Mouse (Mus musculus) forebrain, embryonic 12.5 days (tissue): Measurements from ENCODE around the gene Gstm2. TPM values are rescaled to one million over a fixed set of nuclear protein-coding genes. Genes with fewer than 3 reads are reported as not detected.
"Not testable (repeated sequence)": the region's sequence is repeated elsewhere in the genome, so short reads cannot be mapped to it uniquely, and the experiment has no call there.

Experiments
- ATAC-seq: fragments of 200-750 bp; cut with Nextera tagmentation; 2 replicates; pipeline ENCODE4 v1.8.0; 2017; ENCODE audit warnings: moderate TSS enrichment; ENCODE audit not compliant: low FRiP score
- H3K27ac ChIP-seq: fragments of 300-500 bp; sonication (generic); 2 replicates; pipeline ENCODE4 v1.5.1; 2016; ENCODE audit warnings: mild to moderate bottlenecking
- H3K27me3 ChIP-seq: fragments of 300-500 bp; sonication (generic); 2 replicates; pipeline ENCODE4 v1.6.1; 2016; ENCODE audit warnings: mild to moderate bottlenecking
- H3K36me3 ChIP-seq: fragments of 300-500 bp; sonication (generic); replicated peaks from 2 replicates; pipeline ENCODE4 v1.6.1; 2016; ENCODE audit warnings: mild to moderate bottlenecking
- H3K4me1 ChIP-seq: fragments of 300-500 bp; sonication (generic); 2 replicates; pipeline ENCODE4 v1.6.1; 2016
- H3K4me2 ChIP-seq: fragments of 300-500 bp; sonication (generic); 2 replicates; pipeline ENCODE4 v1.6.1; 2016; ENCODE audit warnings: mild to moderate bottlenecking, moderate library complexity
- H3K4me3 ChIP-seq: fragments of 300-500 bp; sonication (generic); replicated peaks from 2 replicates; pipeline ENCODE4 v1.5.1; 2016; ENCODE audit warnings: mild to moderate bottlenecking
- H3K9ac ChIP-seq: fragments of 300-500 bp; sonication (generic); 2 replicates; pipeline ENCODE4 v1.6.1; 2016; ENCODE audit warnings: mild to moderate bottlenecking
- H3K9me3 ChIP-seq: fragments of 300-500 bp; sonication (generic); 2 replicates; pipeline ENCODE4 v1.6.1; 2016
- WGBS: fragments of 180-500 bp; shearing (Covaris S2); methylation state at CpG from one replicate; pipeline ENCODE4 v1.1.7; 2016; 5-methylcytosine and 5-hydroxymethylcytosine counted together
- polyA plus RNA-seq: library from polyadenylated mRNA; unstranded; fragments of >200 nt; fragmentation: Nextera tagmentation; extraction: Ambion mirVana; gene quantifications from 2 replicates; pipeline ENCODE4 v1.2.1, GENCODE M21; 2016

The Gstm2 gene
- polyA plus RNA-seq, result 7.2 and 9.3 TPM in 2 replicates

- H3K4me2 ChIP-seq, result no peak within 1 kb of the TSS
- no peak within 1 kb of the TSS for H3K9ac ChIP-seq
- no peak within 1 kb of the TSS for H3K27ac ChIP-seq
- H3K36me3 ChIP-seq, result no peaks in the 10 kb centered on the region
- WGBS, result 69% methylated on average over 8 of the region's 8 CpGs
- no peaks in the 10 kb centered on the region for H3K4me1 ChIP-seq
- no peak within 1 kb of the TSS for H3K4me3 ChIP-seq
- H3K9me3 ChIP-seq, result no peaks in the 10 kb centered on the region
- ATAC-seq, result no peak
- H3K27me3 ChIP-seq, result no peaks in the 10 kb centered on the region
Measured at GRCm38 (mm10) chr3:107986041-107986562, at the start of gene Gstm2. Gstm2 (minus strand) TSS chr3:107986453.

GRCm38 (mm10) chr3:108033156-108033555 is 46.9 kb upstream of the Gstm2 start:
- Histone ChIP-seq H3K9ac (no peak overlapping the region), H3K27ac (no peak overlapping the region), H3K27me3 (no peaks in the 10 kb centered on the region), H3K9me3 (no peaks in the 10 kb centered on the region), H3K36me3 (no peaks in the 10 kb centered on the region), H3K4me3 (no peak overlapping the region), H3K4me1 (no peaks in the 10 kb centered on the region), H3K4me2 (no peak overlapping the region)
- no peak for ATAC-seq
- 72% methylated on average over 5 of the region's 5 CpGs for WGBS

GRCm38 (mm10) chr3:108032113-108032512 is 45.9 kb upstream of the Gstm2 start:
- no peaks in the 10 kb centered on the region for H3K9me3 ChIP-seq
- no peaks in the 10 kb centered on the region for H3K36me3 ChIP-seq
- no peak overlapping the region for H3K9ac ChIP-seq
- H3K27me3 ChIP-seq, result no peaks in the 10 kb centered on the region
- H3K4me2 ChIP-seq, result no peak overlapping the region
- no peak overlapping the region for H3K4me3 ChIP-seq
- no peaks in the 10 kb centered on the region for H3K4me1 ChIP-seq
- no peak for ATAC-seq
- H3K27ac ChIP-seq, result no peak overlapping the region

GRCm38 (mm10) chr3:108028641-108029365 is 42.5 kb upstream of the Gstm2 start:
- no peaks in the 10 kb centered on the region for H3K9me3 ChIP-seq
- no peak for ATAC-seq
- WGBS, result 58% methylated on average over 4 of the region's 4 CpGs
- H3K36me3 ChIP-seq, result no peaks in the 10 kb centered on the region
- H3K4me3 ChIP-seq, result no peak overlapping the region
- no peak overlapping the region for H3K9ac ChIP-seq
- H3K27ac ChIP-seq, result no peak overlapping the region
- no peak overlapping the region for H3K4me2 ChIP-seq
- H3K4me1 ChIP-seq, result no peaks in the 10 kb centered on the region
- no peaks in the 10 kb centered on the region for H3K27me3 ChIP-seq

GRCm38 (mm10) chr3:108026597-108026996 is 40.3 kb upstream of the Gstm2 start:
- Histone ChIP-seq H3K9me3 (no peaks in the 10 kb centered on the region), H3K4me3 (no peak overlapping the region), H3K36me3 (no peaks in the 10 kb centered on the region), H3K27me3 (no peaks in the 10 kb centered on the region), H3K27ac (no peak overlapping the region), H3K9ac (no peak overlapping the region), H3K4me2 (no peak overlapping the region), H3K4me1 (no peaks in the 10 kb centered on the region)
- ATAC-seq, result no peak
- 73% methylated on average over 1 of the region's 1 CpGs for WGBS

GRCm38 (mm10) chr3:108026049-108026448 is 39.8 kb upstream of the Gstm2 start:
- no peak for ATAC-seq
- Histone ChIP-seq H3K9ac (no peak overlapping the region), H3K36me3 (no peaks in the 10 kb centered on the region), H3K27ac (no peak overlapping the region), H3K4me1 (no peaks in the 10 kb centered on the region), H3K4me2 (no peak overlapping the region), H3K4me3 (no peak overlapping the region), H3K9me3 (no peaks in the 10 kb centered on the region), H3K27me3 (no peaks in the 10 kb centered on the region)
- 83% methylated on average over 5 of the region's 5 CpGs for WGBS

GRCm38 (mm10) chr3:108025318-108025717 is 39.1 kb upstream of the Gstm2 start:
- ATAC-seq, result no peak
- Histone ChIP-seq H3K4me1 (no peaks in the 10 kb centered on the region), H3K4me3 (no peak overlapping the region), H3K4me2 (no peak overlapping the region), H3K9me3 (no peaks in the 10 kb centered on the region), H3K27ac (no peak overlapping the region), H3K9ac (no peak overlapping the region), H3K27me3 (no peaks in the 10 kb centered on the region), H3K36me3 (no peaks in the 10 kb centered on the region)
- WGBS, result 84% methylated on average over 4 of the region's 4 CpGs

- Histone ChIP-seq H3K4me2 (no peak overlapping the region), H3K4me3 (no peak overlapping the region), H3K4me1 (peaks cover 5% of the 10 kb centered on the region; the same call in 1 of the 2 replicates), H3K27me3 (no peaks in the 10 kb centered on the region), H3K9ac (no peak overlapping the region), H3K27ac (no peak overlapping the region), H3K9me3 (no peaks in the 10 kb centered on the region), H3K36me3 (no peaks in the 10 kb centered on the region)
- WGBS, result 82% methylated on average over 6 of the region's 6 CpGs
- ATAC-seq, result no peak
Measured at GRCm38 (mm10) chr3:108022650-108023049, 36.4 kb upstream of the Gstm2 start.

- H3K9ac ChIP-seq, H3K36me3 ChIP-seq, H3K4me3 ChIP-seq, H3K4me2 ChIP-seq, H3K27me3 ChIP-seq, H3K27ac ChIP-seq, ATAC-seq, H3K9me3 ChIP-seq: not testable (repeated sequence)
- H3K4me1 ChIP-seq, result peaks cover 14% of the 10 kb centered on the region
- WGBS, result 86% methylated on average over 11 of the region's 11 CpGs
Measured at GRCm38 (mm10) chr3:108020351-108021022, 34.2 kb upstream of the Gstm2 start.

GRCm38 (mm10) chr3:108019226-108019625 is 33.0 kb upstream of the Gstm2 start:
- not testable (repeated sequence) for H3K27ac ChIP-seq, H3K4me2 ChIP-seq, H3K9me3 ChIP-seq, ATAC-seq, H3K4me3 ChIP-seq, H3K27me3 ChIP-seq, H3K9ac ChIP-seq, H3K36me3 ChIP-seq
- peaks cover 14% of the 10 kb centered on the region for H3K4me1 ChIP-seq
- WGBS, result 52% methylated on average over 3 of the region's 3 CpGs

GRCm38 (mm10) chr3:108018190-108018820 is 32.1 kb upstream of the Gstm2 start:
- H3K27me3 ChIP-seq, result no peaks in the 10 kb centered on the region; the same call in 1 of the 2 replicates
- no peaks in the 10 kb centered on the region for H3K9me3 ChIP-seq
- peak; percentile 17 for ATAC-seq
- no peak overlapping the region; the same call in 1 of the 2 replicates for H3K27ac ChIP-seq
- peaks cover 14% of the 10 kb centered on the region for H3K4me1 ChIP-seq
- peak overlapping the region; percentile 58 for H3K9ac ChIP-seq
- peak overlapping the region; percentile 45 for H3K4me3 ChIP-seq
- H3K4me2 ChIP-seq, result peak overlapping the region; percentile 77
- no peaks in the 10 kb centered on the region for H3K36me3 ChIP-seq
- 36% methylated on average over 14 of the region's 14 CpGs for WGBS

GRCm38 (mm10) chr3:108017473-108018189 is 31.4 kb upstream of the Gstm2 start, which contains the start of gene Gstm1:
Gstm1 (minus strand) TSS chr3:108017973.
- peak; percentile 97 for ATAC-seq
- Histone ChIP-seq H3K4me1 (peaks cover 14% of the 10 kb centered on the region), H3K27me3 (no peaks in the 10 kb centered on the region; the same call in 1 of the 2 replicates), H3K9me3 (no peaks in the 10 kb centered on the region), H3K4me3 (peak within 1 kb of the TSS; percentile 45), H3K27ac (peak within 1 kb of the TSS; percentile 74), H3K36me3 (no peaks in the 10 kb centered on the region), H3K9ac (peak within 1 kb of the TSS; percentile 58), H3K4me2 (peak within 1 kb of the TSS; percentile 77)
- WGBS, result under 1% methylated on average over 31 of the region's 31 CpGs
